Mouse (Mus musculus) bone marrow, adult 2 months (tissue): ENCODE measurements at regions not wholly inside any gene's neighbourhood (a gene's known extent, or its start where the extent isn't known, plus 50 kb on each side); places are given as distances from the start of the nearest gene placed in this dataset.

ENCODE experiments used
- CTCF ChIP-seq: fragments of 200-500 bp; IDR thresholded peaks from 2 replicates; pipeline ENCODE4 v1.5.1; 2011; ENCODE audit warnings: low read length, control low read depth; ENCODE audit not compliant: control insufficient read depth, insufficient read depth
- POLR2A ChIP-seq: fragments of 200-500 bp; IDR thresholded peaks from 2 replicates; pipeline ENCODE4 v1.6.1; 2011; ENCODE audit warnings: low read depth, mild to moderate bottlenecking, control low read depth, low read length, borderline replicate concordance; ENCODE audit not compliant: control insufficient read depth

- TF ChIP-seq POLR2A = no peak
- TF ChIP-seq CTCF = no peak
These were observed 340.1 kb downstream of the Sox9 start for GRCm38 (mm10) chr11:113122137-113122536.
